Mouse (Mus musculus) limb, embryonic 11.5 days (tissue): Measurements from ENCODE around the gene Actl10. TPM values are rescaled to one million over a fixed set of nuclear protein-coding genes. Genes with fewer than 3 reads are reported as not detected.

Experiments
- ATAC-seq: fragments of 200-750 bp; cut with Nextera tagmentation; 2 replicates; pipeline ENCODE4 v1.8.0; 2017; ENCODE audit warnings: low read depth; ENCODE audit not compliant: insufficient number of reproducible peaks, low FRiP score, low TSS enrichment
- DNase-seq: peaks from one replicate; pipeline ENCODE4 v3.0.0-alpha.2; 2015; ENCODE audit warnings: low spot score
- H3K27ac ChIP-seq: fragments of 300-500 bp; sonication (generic); replicated peaks from 2 replicates; pipeline ENCODE4 v1.5.1; 2014; ENCODE audit warnings: low read depth, mild to moderate bottlenecking, low read length
- H3K27me3 ChIP-seq: fragments of 300-500 bp; sonication (generic); 2 replicates; pipeline ENCODE4 v1.6.1; 2014; ENCODE audit warnings: mild to moderate bottlenecking, low read length, mixed read lengths; ENCODE audit not compliant: control insufficient read depth, insufficient read depth
- H3K36me3 ChIP-seq: fragments of 300-500 bp; sonication (generic); 2 replicates; pipeline ENCODE4 v1.6.1; 2014; ENCODE audit warnings: mild to moderate bottlenecking, low read length, moderate library complexity, mixed read lengths; ENCODE audit not compliant: control insufficient read depth, insufficient read depth
- H3K4me1 ChIP-seq: fragments of 300-500 bp; sonication (generic); 2 replicates; pipeline ENCODE4 v1.6.1; 2014; ENCODE audit warnings: low read length, mixed read lengths; ENCODE audit not compliant: control insufficient read depth, insufficient read depth
- H3K4me2 ChIP-seq: fragments of 300-500 bp; sonication (generic); 2 replicates; pipeline ENCODE4 v1.6.1; 2014; ENCODE audit warnings: low read depth, mild to moderate bottlenecking, moderate library complexity; ENCODE audit not compliant: severe bottlenecking
- H3K4me3 ChIP-seq: fragments of 300-500 bp; sonication (generic); 2 replicates; pipeline ENCODE4 v1.5.1; 2014; ENCODE audit warnings: low read depth, low read length
- H3K9ac ChIP-seq: fragments of 300-500 bp; sonication (generic); 2 replicates; pipeline ENCODE4 v1.6.1; 2014; ENCODE audit warnings: mild to moderate bottlenecking, low read length
- H3K9me3 ChIP-seq: fragments of 300-500 bp; sonication (generic); 2 replicates; pipeline ENCODE4 v1.6.1; 2016; ENCODE audit warnings: low read length; ENCODE audit not compliant: control insufficient read depth
- WGBS: fragments of 180-500 bp; shearing (Covaris S2); extraction: QIAGEN DNeasy Blood & Tissue Kit; methylation state at CpG from one replicate; pipeline ENCODE4 v1.1.7; 2014; 5-methylcytosine and 5-hydroxymethylcytosine counted together
- polyA plus RNA-seq: library from polyadenylated mRNA; unstranded; fragments of >200 nt; fragmentation: Nextera tagmentation; extraction: Ambion mirVana; gene quantifications from 2 replicates; pipeline ENCODE4 v1.2.1, GENCODE M21; 2014

Actl10 gene
- polyA plus RNA-seq, 1 experiment from 2014 or later: 0.19 TPM

GRCm38 (mm10) chr2:154522334-154522733 is 29.2 kb upstream of the Actl10 start:
- Histone ChIP-seq H3K4me2 (no peak overlapping the region), H3K27ac (no peak overlapping the region), H3K9me3 (no peaks in the 10 kb centered on the region), H3K4me1 (no peaks in the 10 kb centered on the region), H3K27me3 (no peaks in the 10 kb centered on the region), H3K36me3 (peaks cover 10% of the 10 kb centered on the region; the same call in 1 of the 2 replicates), H3K4me3 (no peak overlapping the region), H3K9ac (no peak overlapping the region)
- WGBS: 91% methylated on average over 5 of the region's 5 CpGs
- ATAC-seq: no peak
- no peak for DNase-seq

GRCm38 (mm10) chr2:154525285-154525684 is 26.3 kb upstream of the Actl10 start:
- WGBS: 96% methylated on average over 2 of the region's 2 CpGs
- H3K27me3 ChIP-seq: no peaks in the 10 kb centered on the region
- no peak for DNase-seq

GRCm38 (mm10) chr2:154526531-154526930 is 25.0 kb upstream of the Actl10 start:
- no peak overlapping the region for H3K4me2 ChIP-seq
- no peaks in the 10 kb centered on the region for H3K4me1 ChIP-seq
- peaks cover 7% of the 10 kb centered on the region; the same call in 1 of the 2 replicates for H3K36me3 ChIP-seq
- 90% methylated on average over 3 of the region's 3 CpGs for WGBS
- ATAC-seq: no peak
- no peak overlapping the region for H3K9ac ChIP-seq
- no peaks in the 10 kb centered on the region for H3K9me3 ChIP-seq
- DNase-seq: no peak
- no peaks in the 10 kb centered on the region for H3K27me3 ChIP-seq
- no peak overlapping the region for H3K4me3 ChIP-seq
- H3K27ac ChIP-seq: no peak overlapping the region

More at GRCm38 (mm10) chr2:154525285-154525684, 26.3 kb upstream of the Actl10 start:
- Histone ChIP-seq H3K9ac (no peak overlapping the region), H3K27ac (no peak overlapping the region), H3K4me3 (no peak overlapping the region), H3K9me3 (no peaks in the 10 kb centered on the region), H3K36me3 (peaks cover 6% of the 10 kb centered on the region; the same call in 1 of the 2 replicates), H3K4me1 (no peaks in the 10 kb centered on the region), H3K4me2 (no peak overlapping the region)
- no peak for ATAC-seq

- Histone ChIP-seq H3K36me3 (peaks cover 15% of the 10 kb centered on the region), H3K4me3 (no peak overlapping the region), H3K4me2 (no peak overlapping the region), H3K9ac (no peak overlapping the region), H3K27me3 (no peaks in the 10 kb centered on the region), H3K27ac (no peak overlapping the region), H3K9me3 (no peaks in the 10 kb centered on the region), H3K4me1 (no peaks in the 10 kb centered on the region)
- no peak for DNase-seq
- 77% methylated on average over 3 of the region's 3 CpGs for WGBS
- ATAC-seq: no peak
Observed at GRCm38 (mm10) chr2:154532888-154533287, 18.7 kb upstream of the Actl10 start.

- ATAC-seq: no peak
- no peak overlapping the region for H3K27ac ChIP-seq
- H3K9ac ChIP-seq: no peak overlapping the region
- DNase-seq: no peak
- H3K27me3 ChIP-seq: no peaks in the 10 kb centered on the region
- H3K36me3 ChIP-seq: peaks cover 18% of the 10 kb centered on the region
- no peaks in the 10 kb centered on the region for H3K9me3 ChIP-seq
- H3K4me2 ChIP-seq: no peak overlapping the region
- WGBS: 93% methylated on average over 12 of the region's 12 CpGs
- H3K4me1 ChIP-seq: no peaks in the 10 kb centered on the region
- H3K4me3 ChIP-seq: no peak overlapping the region
Observed at GRCm38 (mm10) chr2:154534704-154535270, 16.8 kb upstream of the Actl10 start.

GRCm38 (mm10) chr2:154538310-154538709 is 13.3 kb upstream of the Actl10 start:
- Histone ChIP-seq H3K4me1 (no peaks in the 10 kb centered on the region), H3K27ac (no peak overlapping the region), H3K9ac (no peak overlapping the region), H3K36me3 (peaks cover 14% of the 10 kb centered on the region), H3K4me2 (no peak overlapping the region), H3K27me3 (no peaks in the 10 kb centered on the region), H3K9me3 (no peaks in the 10 kb centered on the region), H3K4me3 (no peak overlapping the region)
- DNase-seq: no peak
- ATAC-seq: no peak
- WGBS: 74% methylated on average over 2 of the region's 2 CpGs

- peaks cover 14% of the 10 kb centered on the region for H3K36me3 ChIP-seq
- H3K4me2 ChIP-seq: no peak overlapping the region
- H3K27me3 ChIP-seq: no peaks in the 10 kb centered on the region
- no peaks in the 10 kb centered on the region for H3K9me3 ChIP-seq
- no peak overlapping the region for H3K9ac ChIP-seq
- DNase-seq: no peak
- WGBS: 68% methylated on average over 3 of the region's 3 CpGs
- no peak for ATAC-seq
- H3K4me3 ChIP-seq: no peak overlapping the region
- no peak overlapping the region for H3K27ac ChIP-seq
- no peaks in the 10 kb centered on the region for H3K4me1 ChIP-seq
Observed at GRCm38 (mm10) chr2:154538710-154539109, 12.9 kb upstream of the Actl10 start.

- no peak overlapping the region for H3K4me3 ChIP-seq
- DNase-seq (no peak), ATAC-seq (no peak)
- no peak overlapping the region for H3K27ac ChIP-seq
- no peak overlapping the region for H3K4me2 ChIP-seq
- H3K4me1 ChIP-seq: no peaks in the 10 kb centered on the region
- H3K36me3 ChIP-seq: peaks cover 13% of the 10 kb centered on the region
- no peaks in the 10 kb centered on the region for H3K9me3 ChIP-seq
- no peaks in the 10 kb centered on the region for H3K27me3 ChIP-seq
- H3K9ac ChIP-seq: no peak overlapping the region
- WGBS: 80% methylated on average over 3 of the region's 3 CpGs
Observed at GRCm38 (mm10) chr2:154539720-154540119, 11.9 kb upstream of the Actl10 start.

- H3K4me1 ChIP-seq: no peaks in the 10 kb centered on the region
- H3K27ac ChIP-seq: no peak overlapping the region
- no peak overlapping the region for H3K4me3 ChIP-seq
- no peak overlapping the region for H3K4me2 ChIP-seq
- peaks cover 3% of the 10 kb centered on the region; the same call in 1 of the 2 replicates for H3K36me3 ChIP-seq
- H3K9ac ChIP-seq: no peak overlapping the region
- ATAC-seq (no peak), DNase-seq (no peak)
- WGBS: 82% methylated on average over 2 of the region's 2 CpGs
- no peaks in the 10 kb centered on the region for H3K27me3 ChIP-seq
- no peaks in the 10 kb centered on the region for H3K9me3 ChIP-seq
Observed at GRCm38 (mm10) chr2:154541630-154542029, 9.9 kb upstream of the Actl10 start.
